Mouse (Mus musculus) CH12.LX (cell line): ENCODE measurements around the gene Pclo.

Source experiments
- CTCF ChIP-seq, 2 experiments: IDR thresholded peaks in 1 of 2; conservative IDR thresholded peaks in 1 of 2; 2 replicates each; pipeline ENCODE4 v1.5.1; 2011 to 2012; ENCODE audit warnings: low read depth in 2 of 2, low read length in 2 of 2, improper control_type of control experiment in 1 of 2, inconsistent platforms in 1 of 2, mild to moderate bottlenecking in 1 of 2, moderate library complexity in 1 of 2
- E2F4 ChIP-seq: IDR thresholded peaks from 2 replicates; pipeline ENCODE4 v1.6.1; 2011; ENCODE audit warnings: low read depth, low read length, improper control_type of control experiment; ENCODE audit not compliant: insufficient replicate concordance
- ELF1 ChIP-seq: IDR thresholded peaks from 2 replicates; pipeline ENCODE4 v1.6.1; 2014; ENCODE audit warnings: low read depth, mild to moderate bottlenecking, inconsistent platforms, low read length, improper control_type of control experiment
- EP300 ChIP-seq: IDR thresholded peaks from 2 replicates; pipeline ENCODE4 v1.6.1; 2011; ENCODE audit warnings: low read length, improper control_type of control experiment
- GABPA ChIP-seq: IDR thresholded peaks from 2 replicates; pipeline ENCODE4 v1.6.1; 2012; ENCODE audit warnings: low read depth, low read length, improper control_type of control experiment, inconsistent platforms; ENCODE audit not compliant: insufficient replicate concordance
- KAT2A ChIP-seq: IDR thresholded peaks from 2 replicates; pipeline ENCODE4 v1.6.1; 2012; ENCODE audit warnings: low read length, improper control_type of control experiment, inconsistent platforms; ENCODE audit not compliant: insufficient replicate concordance
- MAFK ChIP-seq: IDR thresholded peaks from 2 replicates; pipeline ENCODE4 v1.6.1; 2011; ENCODE audit warnings: low read length, improper control_type of control experiment; ENCODE audit not compliant: insufficient replicate concordance
- MAX ChIP-seq: IDR thresholded peaks from 2 replicates; pipeline ENCODE4 v1.6.1; 2011; ENCODE audit warnings: low read length, improper control_type of control experiment
- NELFE ChIP-seq: IDR thresholded peaks from 2 replicates; pipeline ENCODE4 v1.6.1; 2011; ENCODE audit warnings: low read depth, low read length, improper control_type of control experiment
- PAX5 ChIP-seq: IDR thresholded peaks from 2 replicates; pipeline ENCODE4 v1.6.1; 2012; ENCODE audit warnings: low read length, inconsistent platforms, mixed read lengths
- POLR2A ChIP-seq: IDR thresholded peaks from 2 replicates; pipeline ENCODE4 v1.6.1; 2011; ENCODE audit warnings: low read depth, mild to moderate bottlenecking, improper control_type of control experiment, low read length
- POLR2AphosphoS2 ChIP-seq: IDR thresholded peaks from 2 replicates; pipeline ENCODE4 v1.6.1; 2011; ENCODE audit warnings: low read depth, low read length, improper control_type of control experiment
- SMC3 ChIP-seq: IDR thresholded peaks from 2 replicates; pipeline ENCODE4 v1.6.1; 2011; ENCODE audit warnings: low read depth, low read length, improper control_type of control experiment

GRCm38 (mm10) chr5:14514631-14515523 is at the start of gene Pclo:
- TF ChIP-seq CTCF (conservative IDR thresholded peaks at IDR 0.05 in 1 of 2, IDR thresholded peaks at IDR 0.05 in 1 of 2; ENCODE audit: low read depth in 2 of 2, low read length in 2 of 2) (no peak), EP300 (no peak), E2F4 (no peak), NELFE (no peak), GABPA (no peak), POLR2AphosphoS2 (no peak), MAFK (no peak), POLR2A (no peak), ELF1 (no peak), PAX5 (no peak), MAX (no peak), KAT2A (no peak), SMC3 (no peak)
